Mouse (Mus musculus) limb, embryonic 10.5 days (tissue): Measurements from ENCODE around the gene Dyx1c1. TPM values are rescaled to one million over a fixed set of nuclear protein-coding genes. Genes with fewer than 3 reads are reported as not detected.

ENCODE experiments used
- DNase-seq: peaks from one replicate; pipeline ENCODE4 v3.0.0-alpha.2; 2017; ENCODE audit warnings: low spot score
- H3K27ac ChIP-seq: fragments of 300-500 bp; sonication (generic); 2 replicates; pipeline ENCODE4 v1.5.1; 2016; ENCODE audit warnings: mild to moderate bottlenecking
- H3K27me3 ChIP-seq: fragments of 300-500 bp; sonication (generic); 2 replicates; pipeline ENCODE4 v1.6.1; 2016; ENCODE audit warnings: low read depth, mild to moderate bottlenecking; ENCODE audit not compliant: poor library complexity, severe bottlenecking
- H3K36me3 ChIP-seq: fragments of 300-500 bp; sonication (generic); 2 replicates; pipeline ENCODE4 v1.6.1; 2016; ENCODE audit warnings: mild to moderate bottlenecking, moderate library complexity
- H3K4me1 ChIP-seq: fragments of 300-500 bp; sonication (generic); 2 replicates; pipeline ENCODE4 v1.6.1; 2016
- H3K4me3 ChIP-seq: fragments of 300-500 bp; sonication (generic); 2 replicates; pipeline ENCODE4 v1.5.1; 2016; ENCODE audit warnings: mild to moderate bottlenecking, moderate library complexity
- H3K9me3 ChIP-seq: fragments of 300-500 bp; sonication (generic); replicated peaks from 2 replicates; pipeline ENCODE4 v1.6.1; 2016; ENCODE audit warnings: mild to moderate bottlenecking
- WGBS: fragments of 180-500 bp; shearing (Covaris S2); methylation state at CpG from one replicate; pipeline ENCODE4 v1.1.7; 2016; 5-methylcytosine and 5-hydroxymethylcytosine counted together
- polyA plus RNA-seq: library from polyadenylated mRNA; unstranded; fragments of >200 nt; fragmentation: Nextera tagmentation; extraction: Ambion mirVana; gene quantifications from 2 replicates; pipeline ENCODE4 v1.2.1, GENCODE M21; 2016

The Dyx1c1 gene
- 1.5 TPM in 2 replicates for polyA plus RNA-seq

GRCm38 (mm10) chr9:72958521-72959450 lies at the start of gene Dyx1c1, which contains the start of gene Gm44503:
Dyx1c1 (plus strand) TSS chr9:72958785.
Gm44503 (plus strand) TSS chr9:72958852.
- no peaks in the 10 kb centered on the region for H3K36me3 ChIP-seq
- peak; percentile 91 for DNase-seq
- WGBS: 3% methylated on average over 43 of the region's 43 CpGs
- no peaks in the 10 kb centered on the region for H3K27me3 ChIP-seq
- peak within 1 kb of the TSS; percentile 77 for H3K27ac ChIP-seq
- H3K9me3 ChIP-seq: no peaks in the 10 kb centered on the region
- H3K4me3 ChIP-seq: peak within 1 kb of the TSS; percentile 66
- H3K4me1 ChIP-seq: peaks cover 14% of the 10 kb centered on the region

DNA sequence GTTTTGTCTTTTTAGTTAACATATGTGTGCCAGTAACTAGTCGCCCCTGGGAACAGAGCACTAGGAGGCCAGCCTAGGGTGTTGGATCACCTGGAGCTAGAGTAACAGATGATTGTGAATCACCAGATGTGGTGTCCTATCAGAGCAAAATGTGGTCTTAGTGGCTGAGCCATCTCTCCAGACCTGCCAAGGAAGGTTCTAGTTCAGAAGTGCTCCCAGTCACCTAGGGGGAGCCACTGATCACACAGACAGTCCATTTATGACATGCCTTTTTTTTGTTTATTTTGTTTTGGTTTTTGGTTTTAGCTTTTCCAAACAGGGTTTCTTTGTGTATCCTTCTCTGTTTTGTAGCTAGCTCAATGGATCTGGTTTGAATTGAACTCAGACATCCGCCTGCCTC lies 47.2 kb upstream of the Dyx1c1 start:
- Histone ChIP-seq H3K4me3 (no peak overlapping the region), H3K36me3 (peaks cover 81% of the 10 kb centered on the region), H3K27me3 (no peaks in the 10 kb centered on the region), H3K9me3 (no peaks in the 10 kb centered on the region), H3K4me1 (no peaks in the 10 kb centered on the region), H3K27ac (no peak overlapping the region)
- WGBS: 84% methylated on average over 2 of the region's 2 CpGs
- DNase-seq: no peak

- DNase-seq: no peak
- peaks cover 59% of the 10 kb centered on the region for H3K36me3 ChIP-seq
- 73% methylated on average over 6 of the region's 6 CpGs for WGBS
Measured at GRCm38 (mm10) chr9:72913551-72913950, 45.0 kb upstream of the Dyx1c1 start.

DNA sequence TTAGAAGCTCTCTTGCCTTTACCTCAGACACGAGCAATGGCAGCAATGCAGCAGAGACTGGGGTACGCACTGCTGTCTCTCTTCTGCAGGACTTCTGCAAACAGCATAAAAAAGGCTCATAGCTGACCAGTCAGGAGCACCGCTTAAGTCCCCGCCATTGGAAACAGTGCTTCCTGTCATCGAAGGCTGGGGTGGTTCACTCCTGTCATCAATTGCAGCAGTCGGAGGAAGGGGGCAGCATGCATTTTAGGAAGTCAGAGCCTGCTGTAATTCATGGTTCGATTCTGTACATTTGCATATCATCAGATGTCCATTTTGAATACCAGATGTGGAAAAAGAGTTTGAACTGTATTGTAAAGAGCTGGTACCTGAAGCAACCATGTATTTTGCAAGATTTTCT lies 42.9 kb upstream of the Dyx1c1 start:
- H3K27me3 ChIP-seq: no peaks in the 10 kb centered on the region
- no peaks in the 10 kb centered on the region for H3K4me1 ChIP-seq
- H3K4me3 ChIP-seq: no peak overlapping the region
- H3K36me3 ChIP-seq: peaks cover 37% of the 10 kb centered on the region
- no peak for DNase-seq
- no peaks in the 10 kb centered on the region for H3K9me3 ChIP-seq
- 76% methylated on average over 7 of the region's 7 CpGs for WGBS
- H3K27ac ChIP-seq: no peak overlapping the region

More at GRCm38 (mm10) chr9:72913551-72913950, 45.0 kb upstream of the Dyx1c1 start:
- H3K27me3 ChIP-seq: no peaks in the 10 kb centered on the region
- H3K4me3 ChIP-seq: no peak overlapping the region
- H3K27ac ChIP-seq: no peak overlapping the region
- H3K4me1 ChIP-seq: no peaks in the 10 kb centered on the region
- no peaks in the 10 kb centered on the region for H3K9me3 ChIP-seq

DNA sequence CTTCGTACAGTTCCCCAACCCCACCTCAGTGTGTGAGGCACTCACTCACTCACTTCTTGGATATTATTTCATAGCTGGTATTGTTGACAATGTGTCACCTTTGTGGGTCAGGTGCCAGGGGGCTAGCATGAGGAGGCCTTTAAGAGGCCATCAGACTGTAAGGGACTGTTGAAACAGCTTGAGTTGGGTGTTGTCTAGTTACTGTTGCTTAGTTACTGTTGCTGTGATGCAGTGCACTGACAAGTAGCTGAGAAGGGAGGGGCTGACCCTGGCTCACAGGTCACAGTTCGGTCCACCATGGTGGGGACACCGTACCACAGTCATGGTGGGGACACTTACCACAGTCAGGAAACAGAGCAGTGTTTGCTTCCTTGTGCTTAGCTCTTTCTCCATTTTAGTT lies 35.5 kb upstream of the Dyx1c1 start:
- Histone ChIP-seq H3K9me3 (no peaks in the 10 kb centered on the region), H3K4me1 (peaks cover 19% of the 10 kb centered on the region), H3K36me3 (no peaks in the 10 kb centered on the region), H3K27ac (no peak overlapping the region), H3K27me3 (peaks cover 17% of the 10 kb centered on the region; the same call in 1 of the 2 replicates), H3K4me3 (no peak overlapping the region)
- WGBS: 76% methylated on average over 3 of the region's 3 CpGs
- no peak for DNase-seq

- H3K4me1 ChIP-seq: peaks cover 22% of the 10 kb centered on the region
- peaks cover 8% of the 10 kb centered on the region for H3K36me3 ChIP-seq
- H3K27ac ChIP-seq: peak within 1 kb of the TSS; percentile 96
- DNase-seq: peak; percentile 86
- peaks cover 17% of the 10 kb centered on the region; the same call in 1 of the 2 replicates for H3K27me3 ChIP-seq
- H3K4me3 ChIP-seq: peak within 1 kb of the TSS; percentile 86
- WGBS: 2% methylated on average over 105 of the region's 108 CpGs
- H3K9me3 ChIP-seq: no peaks in the 10 kb centered on the region
Measured at GRCm38 (mm10) chr9:72925021-72925934, 33.3 kb upstream of the Dyx1c1 start, which contains the start of gene Pygo1. Pygo1 (plus strand) TSS chr9:72925645.

- Histone ChIP-seq H3K36me3 (peaks cover 8% of the 10 kb centered on the region), H3K27me3 (peaks cover 17% of the 10 kb centered on the region; the same call in 1 of the 2 replicates), H3K9me3 (no peaks in the 10 kb centered on the region), H3K4me1 (peaks cover 22% of the 10 kb centered on the region), H3K4me3 (peak overlapping the region; percentile 86), H3K27ac (peak overlapping the region; percentile 96)
- 3% methylated on average over 20 of the region's 20 CpGs for WGBS
- DNase-seq: no peak
Measured at GRCm38 (mm10) chr9:72925935-72926258, 32.7 kb upstream of the Dyx1c1 start.

DNA sequence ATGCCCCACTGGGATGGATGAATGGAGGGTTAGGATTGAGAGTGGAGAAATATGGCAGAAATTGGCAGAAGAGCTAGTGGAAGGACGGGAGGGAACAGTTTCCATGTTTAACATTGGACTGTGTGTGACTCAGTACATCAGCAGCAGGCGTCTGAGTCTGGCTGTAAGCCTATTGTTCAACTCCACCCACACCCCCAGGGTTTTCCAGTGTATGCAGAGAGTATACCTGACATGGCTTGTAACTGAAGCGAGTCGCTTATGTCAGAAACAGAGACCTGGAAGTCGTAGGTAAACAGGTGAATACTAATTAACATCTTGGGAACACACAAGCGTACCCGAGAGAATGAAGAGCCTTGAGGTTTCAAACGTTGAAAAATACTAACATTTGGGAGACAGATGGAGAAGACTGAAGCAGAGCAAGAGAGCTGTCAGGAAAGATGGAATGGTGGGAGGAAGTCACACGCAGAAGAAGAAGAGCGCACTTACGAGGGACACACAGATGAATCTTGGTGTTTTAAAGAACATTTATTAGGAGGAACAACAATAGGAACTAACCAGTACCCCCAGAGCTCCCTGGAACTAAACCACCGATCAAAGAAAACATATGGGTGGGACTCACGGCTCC lies 27.3 kb upstream of the Dyx1c1 start:
- peaks cover 42% of the 10 kb centered on the region for H3K36me3 ChIP-seq
- no peak overlapping the region for H3K4me3 ChIP-seq
- peaks cover 13% of the 10 kb centered on the region; the same call in 1 of the 2 replicates for H3K4me1 ChIP-seq
- no peak overlapping the region for H3K27ac ChIP-seq
- 84% methylated on average over 13 of the region's 13 CpGs for WGBS
- DNase-seq: no peak
- no peaks in the 10 kb centered on the region for H3K9me3 ChIP-seq
- H3K27me3 ChIP-seq: peaks cover 7% of the 10 kb centered on the region; the same call in 1 of the 2 replicates

GRCm38 (mm10) chr9:72935309-72935708 lies 23.3 kb upstream of the Dyx1c1 start:
- H3K27ac ChIP-seq: no peak overlapping the region
- no peak overlapping the region for H3K4me3 ChIP-seq
- no peaks in the 10 kb centered on the region for H3K27me3 ChIP-seq
- no peaks in the 10 kb centered on the region for H3K4me1 ChIP-seq
- peaks cover 41% of the 10 kb centered on the region for H3K36me3 ChIP-seq
- H3K9me3 ChIP-seq: no peaks in the 10 kb centered on the region
- DNase-seq: no peak
- 84% methylated on average over 4 of the region's 4 CpGs for WGBS

- no peaks in the 10 kb centered on the region for H3K4me1 ChIP-seq
- no peaks in the 10 kb centered on the region for H3K27me3 ChIP-seq
- no peaks in the 10 kb centered on the region for H3K9me3 ChIP-seq
- 79% methylated on average over 2 of the region's 2 CpGs for WGBS
- H3K27ac ChIP-seq: no peak overlapping the region
- peaks cover 41% of the 10 kb centered on the region for H3K36me3 ChIP-seq
- no peak for DNase-seq
- no peak overlapping the region for H3K4me3 ChIP-seq
Measured at GRCm38 (mm10) chr9:72936301-72936700, 22.3 kb upstream of the Dyx1c1 start.

GRCm38 (mm10) chr9:72943424-72943823 lies 15.2 kb upstream of the Dyx1c1 start:
- no peak overlapping the region for H3K27ac ChIP-seq
- no peak overlapping the region for H3K4me3 ChIP-seq
- H3K27me3 ChIP-seq: no peaks in the 10 kb centered on the region
- peaks cover 4% of the 10 kb centered on the region; the same call in 1 of the 2 replicates for H3K4me1 ChIP-seq
- H3K9me3 ChIP-seq: 0 out of 2 replicates have a peak, but pooled peaks cover 2% of the 10 kb centered on the region
- DNase-seq: no peak
- WGBS: 62% methylated on average over 3 of the region's 3 CpGs
- peaks cover 55% of the 10 kb centered on the region for H3K36me3 ChIP-seq

- WGBS: 89% methylated on average over 13 of the region's 13 CpGs
- Histone ChIP-seq H3K27ac (no peak overlapping the region), H3K27me3 (no peaks in the 10 kb centered on the region), H3K9me3 (0 out of 2 replicates have a peak, but pooled peaks cover 2% of the 10 kb centered on the region), H3K36me3 (peaks cover 55% of the 10 kb centered on the region), H3K4me1 (peaks cover 5% of the 10 kb centered on the region), H3K4me3 (no peak overlapping the region)
- no peak for DNase-seq
Measured at GRCm38 (mm10) chr9:72944286-72944685, 14.3 kb upstream of the Dyx1c1 start.
